Mouse (Mus musculus) frontal cortex, postnatal 14 days (tissue): ENCODE measurements at regions not wholly inside any gene's neighbourhood (a gene's known extent, or its start where the extent isn't known, plus 50 kb on each side); places are given as distances from the start of the nearest gene placed in this dataset.
A peak's percentile ranks its signal among the peaks of the same experiment; 100 is the strongest.

Source experiments
- DNase-seq, 2 experiments: peaks; one replicate each; pipeline ENCODE4 v3.0.0; 2022; ENCODE audit warnings: low spot score in 2 of 2

DNA sequence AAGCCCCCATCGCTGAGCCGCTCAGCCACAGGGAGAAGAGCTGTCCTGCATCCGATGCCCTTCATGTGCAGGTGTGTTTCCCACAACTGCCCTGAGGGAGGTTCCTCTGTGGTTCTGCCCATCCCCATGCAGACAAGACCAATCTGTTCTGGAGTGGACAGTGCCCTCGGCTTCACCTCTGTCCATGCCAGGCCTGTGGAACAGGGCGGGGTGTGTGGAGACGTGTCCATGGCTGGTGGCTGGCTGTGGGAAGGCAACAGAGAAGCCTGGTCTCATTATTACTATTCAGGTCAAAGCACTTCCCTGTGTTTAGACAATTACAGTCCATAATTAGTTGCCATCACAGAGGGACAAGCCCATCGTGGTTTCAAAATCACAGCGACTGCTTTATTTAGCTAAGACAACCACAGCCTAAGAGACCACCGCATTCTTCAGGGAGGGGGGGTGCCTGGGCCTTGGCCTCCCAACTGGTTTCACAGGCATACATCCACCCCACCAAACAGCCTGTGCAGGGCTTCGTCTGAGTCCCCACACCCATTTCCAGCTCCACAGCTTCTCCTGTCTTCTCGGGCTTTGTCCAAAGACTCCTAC is 97.7 kb downstream of the Rplp1 start:
- DNase-seq: no peak

DNA sequence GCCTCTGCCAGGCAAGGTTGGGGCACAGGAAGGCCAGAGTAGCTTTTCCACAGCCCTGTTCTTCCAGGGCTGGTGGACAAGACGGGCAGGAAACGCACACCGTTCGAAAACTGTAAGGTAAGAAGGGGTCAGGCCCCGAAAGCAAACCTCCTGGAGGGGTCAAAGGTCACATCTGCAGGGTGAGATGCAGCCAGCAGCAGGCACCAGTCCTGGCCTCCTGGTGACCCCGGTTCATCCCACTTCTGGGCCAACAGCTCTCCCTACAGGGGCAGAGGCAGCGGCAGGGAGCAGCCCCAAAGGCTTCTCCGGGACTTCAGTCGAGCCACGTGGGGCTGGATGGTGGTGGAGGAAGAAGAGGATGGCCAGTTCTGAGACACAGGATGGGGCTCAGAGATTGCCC is 98.3 kb downstream of the Rplp1 start:
- no peak for DNase-seq

DNA sequence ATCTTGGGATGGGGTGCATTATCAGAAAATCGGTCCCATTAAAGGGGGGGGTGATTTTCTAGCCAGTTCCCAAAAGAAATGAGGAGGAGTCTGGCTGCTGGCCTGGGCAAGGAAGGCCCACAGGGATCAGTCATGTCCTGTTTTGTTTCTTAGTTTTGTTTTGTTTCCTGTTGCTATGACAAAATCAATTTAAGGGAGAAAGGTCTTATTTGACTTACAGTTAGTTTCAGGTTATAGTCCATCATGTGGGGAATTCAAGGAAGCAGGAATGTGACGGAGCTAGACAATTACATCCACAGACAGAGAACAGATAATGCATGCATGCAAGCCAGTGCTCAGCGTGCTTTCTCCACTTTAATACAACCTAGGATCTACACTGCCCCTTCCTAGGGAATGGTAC is 101.1 kb downstream of the Rplp1 start:
- no peak for DNase-seq

DNA sequence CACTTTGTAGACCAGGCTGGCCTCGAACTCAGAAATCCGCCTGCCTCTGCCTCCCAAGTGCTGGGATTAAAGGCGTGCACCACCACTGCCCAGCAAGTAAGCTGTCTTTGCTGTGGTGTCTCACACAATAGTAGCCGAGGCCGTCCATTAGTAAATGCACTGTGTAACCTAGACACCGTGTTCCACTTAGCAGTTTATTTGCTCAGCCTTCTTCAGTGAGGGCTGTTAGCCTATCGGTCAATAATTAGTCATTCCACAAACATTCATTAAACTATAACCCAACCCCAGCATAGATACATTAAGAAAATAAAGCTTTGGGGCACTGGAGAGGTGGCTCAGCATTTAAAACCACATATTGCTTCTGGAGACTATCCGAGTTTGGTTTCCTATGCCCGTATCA is 102.0 kb downstream of the Rplp1 start:
- no peak for DNase-seq

DNA sequence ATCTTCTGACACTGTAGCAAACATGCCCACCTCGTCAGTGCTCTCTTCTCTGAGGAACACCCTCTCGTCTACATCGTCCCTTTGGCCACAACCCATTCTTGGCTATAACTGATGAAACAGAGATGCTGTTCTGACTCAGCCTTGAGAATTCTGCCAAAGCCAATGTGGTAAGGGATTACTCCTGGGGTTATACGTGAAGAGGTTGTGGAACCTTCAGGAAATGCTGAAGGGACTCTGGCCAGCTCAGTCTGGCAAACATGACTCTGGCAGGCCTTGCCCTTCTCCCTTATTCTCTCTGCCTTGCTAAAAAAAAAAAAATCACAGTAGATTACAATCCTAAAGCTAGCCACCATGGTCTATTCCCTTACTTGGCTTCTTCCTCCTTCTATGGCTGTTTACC is 103.9 kb downstream of the Rplp1 start:
- no peak for DNase-seq

DNA sequence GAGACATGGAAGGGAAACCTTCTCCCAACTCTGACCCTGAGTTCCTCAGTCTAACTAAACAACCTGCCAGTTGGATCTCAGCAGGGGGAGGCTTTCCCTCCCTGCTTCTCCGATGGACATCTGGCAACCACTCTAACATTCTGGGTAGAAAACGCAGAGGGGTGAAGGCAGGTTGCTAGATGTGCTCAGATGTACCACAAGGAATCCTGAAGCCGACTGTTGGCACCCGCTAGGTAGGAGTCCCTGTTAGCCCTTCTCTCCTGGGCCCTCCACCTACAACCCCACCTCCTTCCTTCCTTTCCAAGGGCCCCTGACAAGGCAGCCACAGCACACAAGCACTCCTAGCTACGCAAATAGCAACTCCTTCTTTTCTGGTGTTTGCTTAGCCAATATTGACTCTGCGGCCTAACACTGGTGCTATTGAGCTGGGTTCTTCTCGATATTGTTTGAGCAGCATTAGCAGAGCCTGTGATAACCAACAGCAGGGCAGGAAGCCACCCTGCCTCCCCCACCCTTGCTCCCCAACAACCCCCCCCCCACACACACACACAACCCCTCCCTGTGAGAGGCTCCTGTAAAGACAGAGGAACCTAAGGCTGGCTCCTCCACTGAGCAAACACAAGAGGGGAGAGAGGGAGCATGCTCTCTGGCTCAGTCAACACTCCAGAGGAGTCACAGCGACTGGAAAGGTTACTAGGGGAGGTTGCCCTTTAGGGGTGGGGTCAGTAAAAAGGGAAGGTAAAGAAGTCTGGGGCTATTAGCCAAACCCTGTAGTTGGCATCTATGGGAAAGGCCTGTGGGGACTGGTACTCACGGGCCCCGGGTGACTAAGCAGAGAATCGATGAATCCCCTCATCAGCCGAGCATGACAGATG is 105.8 kb downstream of the Rplp1 start:
- DNase-seq: no peak

DNA sequence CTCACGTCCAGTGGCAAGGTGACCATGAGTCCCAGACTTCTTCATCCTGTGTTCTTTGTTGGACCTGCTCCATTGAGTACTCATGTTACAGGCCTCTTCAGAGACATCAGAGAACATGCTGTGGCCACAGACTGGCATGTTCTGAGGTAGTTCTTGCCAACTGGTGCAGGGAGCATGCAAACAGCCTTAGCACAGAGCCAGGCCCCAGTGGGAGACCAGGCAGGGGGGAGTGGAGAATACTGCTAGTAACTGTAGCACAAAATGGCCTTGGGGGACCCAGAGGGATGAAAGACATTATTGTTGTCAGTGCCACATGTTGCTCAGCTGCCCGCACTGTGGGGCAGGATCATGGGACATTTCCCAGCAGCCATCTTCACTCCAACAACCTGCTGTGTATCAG is 108.4 kb downstream of the Rplp1 start:
- DNase-seq: no peak

DNA sequence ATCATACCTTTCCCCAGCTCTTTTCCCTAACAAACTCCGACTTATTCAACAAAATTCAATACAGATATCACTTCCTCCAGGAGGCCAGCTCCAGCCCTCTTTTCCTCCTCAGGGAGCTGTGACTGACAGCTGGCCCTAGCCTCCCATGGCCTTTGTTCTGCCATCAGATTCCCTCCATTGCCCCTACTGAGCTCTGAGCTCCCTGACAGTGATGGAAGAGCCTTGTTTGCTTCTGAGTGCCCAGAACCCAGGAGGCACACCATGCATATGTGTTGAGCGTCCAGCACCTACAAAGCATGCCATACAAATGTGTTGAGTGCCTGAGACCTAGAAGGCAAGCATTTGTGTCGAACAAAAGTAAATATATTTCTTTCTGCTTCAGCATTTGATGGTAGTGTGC is 110.8 kb downstream of the Rplp1 start:
- DNase-seq: no peak

DNA sequence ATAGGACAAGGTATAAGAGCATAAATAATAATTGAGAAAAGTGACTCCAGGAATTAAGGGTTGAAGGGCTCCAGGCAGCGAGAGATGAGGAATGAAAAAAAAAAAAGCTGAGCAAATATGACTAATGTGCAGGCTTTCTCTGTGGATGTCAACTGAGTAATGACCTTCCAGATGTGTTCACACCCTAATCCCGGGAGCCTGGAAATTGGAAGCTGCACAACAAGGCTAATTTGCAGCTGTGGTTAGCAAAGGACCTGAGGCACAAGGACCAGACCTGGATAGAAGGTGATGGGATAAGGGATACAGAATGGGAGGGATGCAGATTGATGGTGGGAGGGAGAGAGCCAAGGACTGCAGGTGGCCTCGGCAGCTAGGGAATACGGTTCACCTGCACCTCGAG is 111.6 kb downstream of the Rplp1 start:
- DNase-seq: no peak

DNA sequence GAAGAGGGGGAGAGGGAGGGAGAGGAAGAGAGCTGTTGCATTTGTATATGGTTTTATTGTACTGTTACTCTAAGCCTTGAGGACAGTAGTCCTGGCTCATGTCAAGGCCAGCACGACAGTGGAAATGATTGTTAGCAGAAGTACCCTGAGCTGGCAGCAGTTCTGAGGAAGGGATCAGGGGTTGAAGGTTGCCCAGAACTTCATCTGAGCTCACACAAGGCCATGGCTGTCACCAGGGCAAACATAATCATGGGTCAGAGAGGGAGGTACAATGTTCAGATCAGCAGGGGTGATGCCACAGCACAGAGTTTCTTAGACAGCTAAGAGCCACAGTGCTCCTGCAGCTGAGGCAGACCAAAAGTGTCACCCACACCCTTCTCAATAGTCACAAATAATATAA is 114.8 kb downstream of the Rplp1 start:
- no peak for DNase-seq

DNA sequence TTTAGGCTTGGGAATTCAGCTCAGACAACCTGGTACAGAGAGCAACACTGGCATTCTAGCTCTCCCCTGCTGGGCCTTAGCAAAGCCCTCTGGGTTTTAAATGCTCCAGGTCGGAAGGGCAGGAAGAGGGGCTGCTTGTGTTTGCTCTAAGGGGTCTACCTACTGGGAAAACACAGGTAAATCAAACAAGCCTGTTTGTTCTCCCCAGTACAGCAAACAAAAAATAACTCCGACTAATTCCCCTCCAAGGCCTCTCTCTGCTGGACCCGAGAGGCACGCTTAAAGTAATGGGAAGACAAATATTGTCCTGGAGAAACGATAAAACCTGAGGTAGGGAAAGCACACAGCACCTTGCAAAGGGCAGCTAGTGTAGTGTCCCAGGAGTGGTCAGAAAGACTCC is 118.4 kb downstream of the Rplp1 start:
- DNase-seq: no peak

DNA sequence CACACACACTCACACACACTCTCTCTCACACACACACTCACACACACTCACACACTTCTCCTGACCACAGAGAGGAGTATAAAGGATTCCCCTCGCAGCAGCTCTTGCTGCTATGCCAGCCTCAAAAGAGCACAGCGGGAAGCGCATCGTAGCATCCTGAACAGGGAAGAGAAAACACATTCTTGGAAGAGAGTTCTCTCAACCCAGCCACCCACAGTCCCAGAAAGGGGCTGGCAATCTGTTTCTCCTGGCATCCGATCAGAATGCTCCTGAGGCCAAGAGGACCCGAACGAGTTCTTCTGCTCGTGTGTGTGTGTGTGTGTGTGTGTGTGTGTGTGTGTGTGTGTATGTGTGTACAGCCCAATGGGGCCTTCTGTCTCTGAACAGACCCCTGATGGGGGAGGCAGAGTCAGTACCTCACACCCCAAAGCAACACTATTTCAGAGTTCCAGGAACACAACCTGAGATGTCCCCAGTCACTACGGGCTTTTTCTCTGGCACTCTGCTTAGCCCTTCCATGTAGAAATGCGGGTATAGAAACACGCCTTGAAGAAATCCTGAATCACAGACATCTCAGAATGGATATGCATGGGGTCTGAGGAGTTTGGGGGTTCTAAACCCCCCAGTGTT is 122.8 kb downstream of the Rplp1 start:
- DNase-seq: peak; percentile 28 to 39

DNA sequence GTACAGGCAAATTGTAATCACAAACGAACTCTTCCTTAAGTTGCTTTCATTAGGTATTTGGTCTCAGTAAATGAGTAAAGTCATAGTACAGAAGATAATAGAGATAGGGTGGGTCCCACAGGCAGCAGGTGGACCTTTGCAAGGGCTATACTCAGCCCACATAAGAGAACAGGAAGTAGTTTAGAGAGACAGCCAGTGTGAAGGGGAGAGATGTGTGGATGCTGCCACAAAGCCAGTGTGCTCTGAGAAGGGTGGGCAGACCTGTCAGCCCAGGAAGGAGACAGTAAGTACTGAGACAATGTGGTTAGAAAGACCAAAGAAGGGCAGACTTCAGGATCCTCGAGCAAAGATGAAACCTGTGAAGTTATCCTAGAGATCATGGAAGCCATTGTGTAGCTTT is 123.5 kb downstream of the Rplp1 start:
- no peak for DNase-seq

DNA sequence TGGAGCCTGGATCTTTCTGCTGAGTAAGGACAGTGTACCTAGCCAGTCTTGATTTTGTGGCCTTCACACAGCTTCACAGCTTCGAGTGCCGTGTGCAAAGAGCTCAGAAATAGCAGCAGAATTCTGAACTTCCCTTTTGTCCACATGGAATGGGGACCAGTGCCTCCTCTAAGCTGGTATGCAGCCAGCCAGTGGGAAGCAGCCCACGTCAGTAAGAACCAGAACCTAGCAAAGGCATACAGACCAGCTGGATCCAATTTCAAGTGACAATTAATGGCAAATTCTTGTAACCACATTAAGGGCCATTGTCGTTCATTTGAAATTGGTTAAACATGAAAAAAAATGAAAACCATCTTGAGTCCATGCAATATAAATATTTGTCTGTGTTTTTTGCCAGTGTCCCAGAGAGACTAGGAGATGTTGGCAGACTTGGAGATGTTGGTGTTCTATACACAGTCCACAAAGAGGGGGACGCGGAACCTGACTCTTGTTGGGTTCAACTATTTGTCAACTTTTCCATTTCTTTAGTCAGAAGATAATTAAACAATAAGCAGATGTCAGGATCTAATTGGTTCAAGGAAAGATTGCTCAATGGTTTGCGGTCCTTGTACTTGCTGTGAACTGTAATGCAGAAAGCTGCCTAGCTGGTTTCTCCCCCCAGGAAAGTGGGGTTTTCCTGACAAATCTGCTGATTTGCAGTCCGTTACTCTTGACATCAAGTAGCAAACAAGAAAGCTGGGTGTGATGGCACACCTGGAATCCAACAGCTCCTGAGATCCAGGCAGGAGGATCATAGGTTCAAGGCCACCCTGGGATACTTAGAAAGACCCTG is 125.1 kb downstream of the Rplp1 start:
- no peak for DNase-seq

DNA sequence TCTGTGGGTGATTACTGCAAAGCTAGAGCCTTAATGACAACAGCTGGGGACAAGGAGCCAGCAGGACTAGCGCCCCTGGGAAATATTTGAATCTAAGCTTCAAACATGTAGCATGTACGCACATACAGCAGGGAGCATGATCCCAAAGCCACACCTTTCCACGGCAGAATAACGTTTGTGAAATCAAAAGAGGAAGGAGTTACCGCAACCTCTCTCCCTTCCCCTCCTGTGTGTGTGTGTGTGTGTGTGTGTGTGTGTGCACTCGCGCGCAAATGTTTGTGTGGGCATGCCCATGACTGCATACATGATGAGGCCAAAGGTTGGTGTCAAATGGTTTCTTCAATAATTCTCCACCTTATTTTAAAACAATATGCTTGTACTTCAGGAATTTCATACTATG is 132.9 kb downstream of the Rplp1 start:
- no peak for DNase-seq

DNA sequence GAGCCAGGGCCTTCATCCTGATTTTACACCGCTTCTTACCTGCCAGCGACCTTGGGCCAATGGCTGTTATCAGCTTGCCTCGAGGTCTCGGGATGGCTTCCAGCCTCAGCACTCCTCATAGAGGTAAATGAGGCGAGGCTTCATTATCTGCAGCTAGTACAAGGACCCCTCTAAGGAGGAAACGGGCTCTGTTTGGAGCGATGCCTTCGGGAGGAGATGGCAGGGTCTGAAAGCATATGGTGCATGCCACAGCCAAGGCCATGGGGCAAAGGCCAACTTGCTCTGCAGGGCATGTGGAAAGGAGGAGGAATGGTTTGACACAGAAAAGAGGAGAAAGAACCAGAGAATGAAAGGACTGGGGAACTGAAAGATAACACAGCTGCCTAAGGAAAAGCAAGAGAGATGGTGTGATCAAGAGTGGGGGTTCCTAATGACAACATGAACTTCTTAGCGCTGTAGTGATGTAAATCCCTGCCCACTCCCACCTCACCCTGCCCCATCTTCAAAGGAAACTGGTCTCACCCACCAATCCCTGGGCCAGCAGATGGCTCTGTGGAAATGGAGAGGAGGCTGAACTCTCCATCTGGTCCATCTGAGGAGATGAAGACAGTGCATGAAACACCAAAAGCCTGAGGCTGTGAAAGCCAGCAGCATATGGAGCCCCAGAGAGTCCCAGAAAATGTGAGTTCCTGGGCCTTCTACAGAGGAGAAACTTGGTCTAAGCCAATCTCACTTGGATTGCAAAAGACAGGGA is 134.0 kb downstream of the Rplp1 start:
- no peak for DNase-seq

DNA sequence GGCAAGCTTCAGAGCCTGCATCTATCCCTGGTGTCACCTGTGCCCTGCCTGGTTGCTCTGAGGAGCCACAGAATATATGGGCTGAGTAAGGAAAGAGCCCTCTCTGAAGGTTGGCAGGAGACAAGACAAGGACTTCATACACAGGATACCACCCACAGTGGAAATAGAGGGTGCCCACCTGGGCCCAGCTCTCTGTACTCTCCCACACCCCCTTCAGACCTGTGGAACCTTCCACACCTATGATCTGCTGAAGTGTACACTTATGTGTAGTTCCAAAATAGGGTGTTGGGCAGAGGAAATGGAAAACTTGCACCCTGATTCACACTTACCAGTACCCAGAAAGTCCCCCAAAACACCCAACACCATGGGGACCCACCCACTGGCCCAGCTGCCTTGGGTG is 135.2 kb downstream of the Rplp1 start:
- DNase-seq: no peak

DNA sequence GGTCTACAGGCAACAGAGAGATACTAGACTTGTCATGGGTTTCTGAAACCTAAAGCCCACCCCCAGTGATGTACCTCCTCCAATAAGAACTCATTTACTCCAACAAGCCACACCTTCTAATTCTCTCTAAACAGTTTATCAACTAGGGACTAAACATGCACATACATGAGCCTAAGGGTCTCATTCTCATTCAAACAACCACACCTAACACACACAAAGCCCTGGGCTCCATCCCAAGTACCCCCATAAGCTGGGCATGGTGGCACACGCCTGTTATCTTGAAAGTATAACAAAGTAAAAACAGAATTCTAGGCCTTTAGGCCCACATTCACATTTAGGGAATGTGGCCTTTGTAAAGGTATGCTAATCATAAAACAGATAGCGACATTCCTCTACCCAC is 137.9 kb downstream of the Rplp1 start:
- no peak for DNase-seq

DNA sequence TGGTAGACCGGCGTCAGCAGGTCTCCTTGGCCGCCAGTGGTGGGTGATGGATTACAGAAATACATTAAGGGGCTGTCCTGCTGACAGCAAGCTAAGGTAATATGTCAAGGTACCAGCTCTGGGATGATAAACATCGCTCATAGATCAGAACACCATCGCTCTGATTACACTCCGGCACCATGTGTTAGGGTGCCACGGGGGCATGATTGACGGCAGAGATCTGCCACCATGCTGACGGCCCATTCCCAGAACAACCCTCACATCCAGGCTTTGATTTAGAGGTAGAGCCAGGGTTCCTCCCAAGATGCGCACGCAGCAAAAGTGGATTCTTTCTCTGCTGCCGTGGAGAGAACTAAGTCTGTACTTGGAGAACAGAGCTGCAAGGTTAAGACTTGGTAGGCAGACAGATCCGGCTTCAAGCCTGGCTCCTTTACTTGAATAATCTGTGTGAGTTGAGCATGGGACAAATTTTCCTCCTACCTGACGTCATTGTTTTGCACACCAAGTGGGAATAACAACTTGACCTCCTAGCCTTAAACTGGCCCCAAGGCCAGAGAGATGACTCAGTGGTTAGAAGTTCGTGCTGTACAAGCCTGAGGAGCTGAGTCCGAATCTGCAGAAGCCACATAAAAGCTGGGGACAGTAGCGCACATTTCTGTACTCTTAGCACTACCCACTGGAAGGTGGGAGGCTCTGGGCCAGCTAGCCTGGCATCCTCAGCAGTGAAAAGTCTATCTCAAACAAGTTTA is 144.0 kb downstream of the Rplp1 start:
- no peak for DNase-seq

DNA sequence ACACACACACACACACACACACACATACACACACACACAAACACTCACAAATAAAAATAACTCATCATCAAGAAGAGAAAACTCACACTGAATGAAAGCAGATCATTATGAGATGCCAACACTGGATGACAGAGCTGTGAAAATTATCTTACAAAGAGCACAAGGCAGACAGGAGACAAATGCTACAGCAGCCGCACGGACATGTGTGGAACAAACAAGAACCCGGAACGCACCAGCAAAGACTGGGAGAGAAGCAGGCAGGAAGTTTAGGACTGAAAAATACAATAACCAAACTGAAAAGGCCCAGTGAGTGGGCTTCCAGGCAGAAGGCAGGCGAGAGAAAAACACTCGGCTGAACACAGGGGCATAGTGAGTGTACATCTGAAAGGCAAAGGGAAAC is 148.2 kb downstream of the Rplp1 start:
- no peak for DNase-seq

DNA sequence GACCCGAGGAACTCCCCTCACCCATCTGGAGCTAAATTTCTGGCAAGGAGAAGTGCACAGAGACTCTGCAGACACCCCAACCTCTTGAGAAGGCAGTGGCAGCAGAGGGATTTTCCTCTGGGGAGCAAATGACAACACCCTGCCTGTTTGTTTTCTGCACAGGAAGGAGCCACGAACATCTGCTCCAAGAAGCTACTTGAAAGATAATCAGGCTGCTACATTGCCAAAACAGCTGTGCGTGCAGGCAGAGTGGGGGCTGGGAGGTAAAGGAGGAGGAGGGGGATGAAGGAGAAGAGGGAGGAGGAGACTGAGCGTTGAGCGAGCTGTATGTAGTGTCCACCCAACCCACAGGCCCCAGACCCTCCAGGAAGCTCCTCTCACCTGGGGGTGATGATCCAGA is 149.0 kb downstream of the Rplp1 start:
- DNase-seq: no peak
